Mouse (Mus musculus): Measurements from ENCODE around the gene Fgd5. TPM values are rescaled to one million over a fixed set of nuclear protein-coding genes. Genes with fewer than 3 reads are reported as not detected.

The Fgd5 gene
- total and polyA plus RNA-seq, 3 experiments, result 0.03 TPM; not detected in 2

- no peaks in the 10 kb centered on the region for H3K9me3 ChIP-seq (replicated peaks; ENCODE audit: insufficient read depth, low read length)
- no peak for DNase-seq (ENCODE audit: low read depth, low spot score)
- no peaks in the 10 kb centered on the region for H3K79me2 ChIP-seq (ENCODE audit: control insufficient read depth, insufficient read depth, low read length, poor library complexity)
- no peak overlapping the region for H3K4me3 ChIP-seq (ENCODE audit: control insufficient read depth in 1 of 2, insufficient read depth in 1 of 2, low read depth in 2 of 2, low read length in 2 of 2)
- H3K4me1 ChIP-seq (ENCODE audit: control insufficient read depth in 1 of 2, insufficient read depth in 2 of 2, low read length in 2 of 2), result no peaks in the 10 kb centered on the region
- TF ChIP-seq MYC (IDR thresholded peaks at IDR 0.05; ENCODE audit: low read depth, low read length) (no peak), EP300 (IDR thresholded peaks at IDR 0.05; ENCODE audit: low read depth in 1 of 2, low read length in 2 of 2) (no peak), HCFC1 (IDR thresholded peaks at IDR 0.05; ENCODE audit: low read depth, low read length) (no peak), MAFK (IDR thresholded peaks at IDR 0.05; ENCODE audit: borderline replicate concordance, low read depth, low read length) (no peak), UBTF (IDR thresholded peaks at IDR 0.05; ENCODE audit: borderline replicate concordance, insufficient read depth, low read depth, low read length) (no peak), POLR2A (IDR thresholded peaks at IDR 0.05; ENCODE audit: control insufficient read depth in 1 of 2, insufficient read depth in 1 of 2, low read depth in 1 of 2, low read length in 2 of 2, poor library complexity in 1 of 2) (no peak), NELFE (IDR thresholded peaks at IDR 0.05; ENCODE audit: low read depth, low read length) (no peak), TBP (IDR thresholded peaks at IDR 0.05; ENCODE audit: low read depth, low read length) (no peak)
- H3K36me3 ChIP-seq (ENCODE audit: control insufficient read depth in 1 of 2, insufficient read depth in 2 of 2, low read length in 2 of 2), result no peaks in the 10 kb centered on the region
- H3K27ac ChIP-seq (ENCODE audit: control insufficient read depth, low read depth, low read length), result no peak overlapping the region
- H3K9ac ChIP-seq (ENCODE audit: control insufficient read depth, low read depth, low read length, poor library complexity, severe bottlenecking), result no peak overlapping the region
- peaks cover 0 to 4% of the 10 kb centered on the region in 2 experiments; a peak in 1 of 4 replicates for H3K27me3 ChIP-seq (ENCODE audit: control insufficient read depth in 1 of 2, insufficient read depth in 2 of 2, low read length in 2 of 2)
Observed at GRCm38 (mm10) chr6:92004806-92005205, 26.1 kb downstream of the Fgd5 start.

- no peak for DNase-seq (ENCODE audit: low read depth, low spot score)
- Histone ChIP-seq H3K9me3 (replicated peaks; ENCODE audit: insufficient read depth, low read length) (no peaks in the 10 kb centered on the region), H3K79me2 (ENCODE audit: control insufficient read depth, insufficient read depth, low read length, poor library complexity) (no peaks in the 10 kb centered on the region), H3K4me1 (ENCODE audit: control insufficient read depth in 1 of 2, insufficient read depth in 2 of 2, low read length in 2 of 2) (no peaks in the 10 kb centered on the region), H3K27ac (ENCODE audit: control insufficient read depth, low read depth, low read length) (no peak overlapping the region), H3K27me3 (ENCODE audit: control insufficient read depth in 1 of 2, insufficient read depth in 2 of 2, low read length in 2 of 2) (peaks cover 0 to 1% of the 10 kb centered on the region in 2 experiments; a peak in 2 of 4 replicates), H3K36me3 (ENCODE audit: control insufficient read depth in 1 of 2, insufficient read depth in 2 of 2, low read length in 2 of 2) (no peaks in the 10 kb centered on the region), H3K9ac (ENCODE audit: control insufficient read depth, low read depth, low read length, poor library complexity, severe bottlenecking) (no peak overlapping the region), H3K4me3 (ENCODE audit: control insufficient read depth in 1 of 2, insufficient read depth in 1 of 2, low read depth in 2 of 2, low read length in 2 of 2) (no peak overlapping the region)
- TF ChIP-seq NRF1 (IDR thresholded peaks at IDR 0.05; ENCODE audit: insufficient read depth, low read depth, low read length, poor library complexity, severe bottlenecking) (no peak), POLR2AphosphoS2 (IDR thresholded peaks at IDR 0.05; ENCODE audit: low read length) (no peak), E2F4 (IDR thresholded peaks at IDR 0.05; ENCODE audit: borderline replicate concordance, low read depth, low read length) (no peak), SIN3A (IDR thresholded peaks at IDR 0.05; ENCODE audit: low read length) (no peak), ZC3H11A (IDR thresholded peaks at IDR 0.05; ENCODE audit: low read depth, low read length) (no peak), POLR2A (IDR thresholded peaks at IDR 0.05; ENCODE audit: control insufficient read depth in 1 of 2, insufficient read depth in 1 of 2, low read depth in 1 of 2, low read length in 2 of 2, poor library complexity in 1 of 2) (no peak), MAFK (IDR thresholded peaks at IDR 0.05; ENCODE audit: borderline replicate concordance, low read depth, low read length) (no peak), CHD1 (IDR thresholded peaks at IDR 0.05; ENCODE audit: low read depth, low read length) (no peak), USF1 (IDR thresholded peaks at IDR 0.05; ENCODE audit: low read depth, low read length) (no peak), UBTF (IDR thresholded peaks at IDR 0.05; ENCODE audit: borderline replicate concordance, insufficient read depth, low read depth, low read length) (no peak), MYC (IDR thresholded peaks at IDR 0.05; ENCODE audit: low read depth, low read length) (no peak), RAD21 (IDR thresholded peaks at IDR 0.05; ENCODE audit: low read depth, low read length) (no peak), TAL1 (IDR thresholded peaks at IDR 0.05; ENCODE audit: low read length) (no peak)
Observed at GRCm38 (mm10) chr6:92010895-92011294, 32.2 kb downstream of the Fgd5 start.
